Comparison of ENCODE assay signal across 7 mouse cellular contexts in the genomic region with DNA sequence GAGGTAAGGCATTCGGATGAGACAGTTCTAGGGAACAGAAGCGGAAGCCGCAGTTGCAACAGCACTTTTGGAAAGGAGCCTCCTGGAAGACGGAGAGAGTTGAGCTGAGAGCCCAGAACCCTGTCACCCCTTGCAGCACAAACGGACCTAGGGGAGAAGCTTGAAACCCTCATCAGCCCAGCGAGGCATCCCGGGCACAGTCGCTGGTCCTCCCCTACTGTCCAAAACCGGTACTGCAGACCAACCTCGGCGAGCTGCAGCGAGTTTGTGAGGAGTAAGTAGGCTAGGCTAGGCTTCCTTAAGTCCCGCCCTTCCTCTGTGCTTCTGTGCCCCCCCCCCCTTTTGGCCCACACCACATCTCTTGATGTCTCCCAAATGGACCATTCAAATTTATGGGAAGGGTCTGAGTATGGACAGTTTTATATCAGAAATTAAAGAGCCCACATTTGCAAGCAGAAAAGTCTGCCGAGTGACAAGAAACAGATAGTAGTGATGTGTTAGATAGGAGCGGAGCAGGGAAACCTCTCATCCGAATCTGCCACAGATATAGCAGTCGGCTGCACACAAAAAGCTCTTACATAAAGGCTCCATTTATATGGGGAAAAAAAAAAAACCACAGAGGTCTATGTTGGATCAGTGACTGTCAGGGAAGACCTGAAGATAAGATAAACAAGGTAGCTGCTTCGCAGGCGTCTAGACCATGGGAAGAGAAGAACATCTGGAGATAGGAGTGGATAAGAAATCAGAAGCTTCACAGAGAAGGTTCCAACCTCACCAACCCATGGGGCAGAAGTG. TPM values are rescaled to one million over a fixed set of nuclear protein-coding genes. Genes with fewer than 3 reads are reported as not detected.
DNase-seq lines count a peak whose midpoint lies in the region; ATAC-seq and TF ChIP-seq lines count a peak whose summit lies in the region.

No protein-coding gene starts in this region.

- no peaks in the 10 kb centered on the region for H3K36me3 ChIP-seq in embryonic facial prominence, embryonic 11.5 days (replicated peaks; ENCODE audit: control insufficient read depth, insufficient read depth, low read depth, low read length)
- no peaks in the 10 kb centered on the region for H3K36me3 ChIP-seq in heart, adult 2 months (ENCODE audit: control insufficient read depth, insufficient read depth, low read length)
- no peaks in the 10 kb centered on the region for H3K36me3 ChIP-seq in limb, embryonic 11.5 days (ENCODE audit: control insufficient read depth, insufficient read depth, low read length)
- H3K36me3 ChIP-seq in midbrain, embryonic 16.5 days (ENCODE audit: control insufficient read depth, insufficient read depth, low read length) = no peaks in the 10 kb centered on the region

- H3K4me2 ChIP-seq in embryonic facial prominence, embryonic 11.5 days (ENCODE audit: low read depth, low read length) = no peak overlapping the region
- H3K4me2 ChIP-seq in limb, embryonic 11.5 days (ENCODE audit: low read depth, severe bottlenecking) = no peak overlapping the region
- H3K4me2 ChIP-seq in midbrain, embryonic 16.5 days (ENCODE audit: low read length) = peak overlapping the region; percentile 17; the same call in 1 of the 2 replicates

- intact Hi-C loops in heart, adult 2 months (cut with DNase I) = loop anchor here (2.0 to 5.0 kb wide), 3 partner anchors 33 to 73 kb away; a partner anchor contains a TSS

- no peak overlapping the region for H3K9ac ChIP-seq in embryonic facial prominence, embryonic 11.5 days (replicated peaks; ENCODE audit: low read length)
- no peak overlapping the region for H3K9ac ChIP-seq in heart, adult 2 months (ENCODE audit: low read depth, low read length)
- H3K9ac ChIP-seq in limb, embryonic 11.5 days (ENCODE audit: low read length) = no peak overlapping the region
- no peak overlapping the region for H3K9ac ChIP-seq in midbrain, embryonic 16.5 days (ENCODE audit: low read depth, low read length)

- no peak overlapping the region for H3K27ac ChIP-seq in embryonic facial prominence, embryonic 11.5 days (replicated peaks; ENCODE audit: low read depth, low read length)
- H3K27ac ChIP-seq in heart, adult 2 months = no peak overlapping the region; the same call in 1 of the 2 replicates
- H3K27ac ChIP-seq in limb, embryonic 11.5 days (replicated peaks; ENCODE audit: low read depth, low read length) = no peak overlapping the region
- no peak overlapping the region for H3K27ac ChIP-seq in midbrain, embryonic 16.5 days (ENCODE audit: low read length)

- no peaks in the 10 kb centered on the region for H3K79me2 ChIP-seq in heart, adult 2 months (replicated peaks; ENCODE audit: control insufficient read depth, insufficient read depth, low read length)

- no peaks in the 10 kb centered on the region; the same call in 1 of the 2 replicates for H3K4me1 ChIP-seq in embryonic facial prominence, embryonic 11.5 days (ENCODE audit: control insufficient read depth, insufficient read depth, low read length)
- peaks cover 5% of the 10 kb centered on the region for H3K4me1 ChIP-seq in heart, adult 2 months (ENCODE audit: control insufficient read depth, insufficient read depth, low read length)
- H3K4me1 ChIP-seq in limb, embryonic 11.5 days (ENCODE audit: control insufficient read depth, insufficient read depth, low read length) = peaks cover 14% of the 10 kb centered on the region
- H3K4me1 ChIP-seq in midbrain, embryonic 16.5 days (ENCODE audit: control insufficient read depth, insufficient read depth, low read length) = no peaks in the 10 kb centered on the region; the same call in 1 of the 2 replicates

- 0 out of 2 replicates have a peak, but pooled peaks have one; percentile 20 for TF ChIP-seq POLR2A in heart, adult 2 months (IDR thresholded peaks at IDR 0.05; ENCODE audit: insufficient read depth, low read depth, low read length)

- peak; percentile 96; the same call in 1 of the 2 replicates for TF ChIP-seq EP300 in heart, adult 2 months (IDR thresholded peaks at IDR 0.05; ENCODE audit: insufficient read depth, low read depth, low read length)

- no peak for ATAC-seq in embryonic facial prominence, embryonic 11.5 days (replicated peaks; ENCODE audit: insufficient number of reproducible peaks, low FRiP score, low TSS enrichment, low read depth)
- peak; percentile 69; the same call in 1 of the 2 replicates for ATAC-seq in limb, embryonic 11.5 days (ENCODE audit: insufficient number of reproducible peaks, low FRiP score, low TSS enrichment, low read depth)
- ATAC-seq in midbrain, embryonic 16.5 days = no peak

- no peaks in the 10 kb centered on the region for H3K27me3 ChIP-seq in embryonic facial prominence, embryonic 11.5 days (ENCODE audit: control insufficient read depth, insufficient read depth, low read length)
- H3K27me3 ChIP-seq in heart, adult 2 months (ENCODE audit: control insufficient read depth, insufficient read depth, low read length) = no peaks in the 10 kb centered on the region
- no peaks in the 10 kb centered on the region for H3K27me3 ChIP-seq in limb, embryonic 11.5 days (ENCODE audit: control insufficient read depth, insufficient read depth, low read length)
- no peaks in the 10 kb centered on the region; the same call in 1 of the 2 replicates for H3K27me3 ChIP-seq in midbrain, embryonic 16.5 days (ENCODE audit: control insufficient read depth, insufficient read depth, low read depth, low read length)

- TF ChIP-seq CTCF in heart, adult 2 months (IDR thresholded peaks at IDR 0.05) = peak; percentile 98

- DNase-seq in adrenal gland, postnatal 10 days = peak; percentile 93
- peak; percentile 91 for DNase-seq in embryonic facial prominence, embryonic 11.5 days (ENCODE audit: low spot score)
- DNase-seq in heart, adult 2 months = peak; percentile 86 to 92
- DNase-seq in kidney, adult 18-20 months = peak; percentile 80
- DNase-seq in limb, embryonic 11.5 days (ENCODE audit: low spot score) = peak; percentile 96
- DNase-seq in spleen, postnatal 10 days (ENCODE audit: low spot score in 2 of 2) = peak; percentile 71 to 86

- WGBS in embryonic facial prominence, embryonic 11.5 days = 27% methylated on average over 19 of the region's 19 CpGs
- 18% methylated on average over 19 of the region's 19 CpGs for WGBS in heart, adult 2 months
- 26% methylated on average over 19 of the region's 19 CpGs for WGBS in limb, embryonic 11.5 days
- 30% methylated on average over 19 of the region's 19 CpGs for WGBS in midbrain, embryonic 16.5 days

- no peak overlapping the region for H3K4me3 ChIP-seq in embryonic facial prominence, embryonic 11.5 days (ENCODE audit: low read depth, low read length)
- no peak overlapping the region for H3K4me3 ChIP-seq in heart, adult 2 months
- H3K4me3 ChIP-seq in limb, embryonic 11.5 days (ENCODE audit: low read depth, low read length) = no peak overlapping the region
- no peak overlapping the region for H3K4me3 ChIP-seq in midbrain, embryonic 16.5 days (ENCODE audit: low read depth, low read length)

- H3K9me3 ChIP-seq in embryonic facial prominence, embryonic 11.5 days (replicated peaks; ENCODE audit: control insufficient read depth, low read length) = no peaks in the 10 kb centered on the region
- H3K9me3 ChIP-seq in limb, embryonic 11.5 days (ENCODE audit: control insufficient read depth, low read length) = no peaks in the 10 kb centered on the region
- no peaks in the 10 kb centered on the region for H3K9me3 ChIP-seq in midbrain, embryonic 16.5 days (replicated peaks; ENCODE audit: control insufficient read depth, low read length, poor library complexity, severe bottlenecking)

RNA-seq across cellular contexts. Expression of a gene that starts 31.5 kb away (rescaled TPM):
- total RNA-seq in adrenal gland, postnatal 10 days (2021) = 10 to 100 TPM; 40.5 to 42.0 TPM
- polyA plus RNA-seq in embryonic facial prominence, embryonic 11.5 days (2014; fragmentation: Nextera tagmentation; extraction: Ambion mirVana) = 23.6 and 24.5 TPM in 2 replicates
- total RNA-seq in heart, adult 2 months (2021) = 10 to 100 TPM; 33.5 TPM
- polyA plus RNA-seq in heart, adult 2 months (2012; rRNA removed) = 27.3 and 39.4 TPM in 2 replicates
- polyA plus RNA-seq in limb, embryonic 11.5 days (2014; fragmentation: Nextera tagmentation; extraction: Ambion mirVana) = 19.5 and 21.8 TPM in 2 replicates
- 11.0 and 12.2 TPM in 2 replicates for polyA plus RNA-seq in midbrain, embryonic 16.5 days (2015; fragmentation: Nextera tagmentation; extraction: Ambion mirVana)

RNA-seq across cellular contexts. Expression of a gene that starts 41.6 kb away (rescaled TPM):
- total RNA-seq in adrenal gland, postnatal 10 days (2021) = 10 to 100 TPM; 48.8 to 56.2 TPM
- polyA plus RNA-seq in embryonic facial prominence, embryonic 11.5 days (2014; fragmentation: Nextera tagmentation; extraction: Ambion mirVana) = 7.1 and 9.1 TPM in 2 replicates
- 10 to 100 TPM; 77.9 to 82.4 TPM for total RNA-seq in heart, adult 2 months (2021)
- 74.0 and 90.3 TPM in 2 replicates for polyA plus RNA-seq in heart, adult 2 months (2012; rRNA removed)
- 5.0 and 5.1 TPM in 2 replicates for polyA plus RNA-seq in limb, embryonic 11.5 days (2014; fragmentation: Nextera tagmentation; extraction: Ambion mirVana)
- polyA plus RNA-seq in midbrain, embryonic 16.5 days (2015; fragmentation: Nextera tagmentation; extraction: Ambion mirVana) = 1.8 and 2.4 TPM in 2 replicates
